Mouse (Mus musculus): Measurements from ENCODE around the gene Casp2. TPM values are rescaled to one million over a fixed set of nuclear protein-coding genes. Genes with fewer than 3 reads are reported as not detected.

The Casp2 gene
- polyA plus RNA-seq (2011; ENCODE audit: insufficient read length, low read depth, missing spikeins): 16.5 and 24.9 TPM in 2 replicates

- Histone ChIP-seq H3K4me3 (ENCODE audit: insufficient read depth, low read length) (peak within 1 kb of the TSS; percentile 86), H3K27ac (ENCODE audit: insufficient read depth, low read length) (peak within 1 kb of the TSS; percentile 28), H3K4me1 (ENCODE audit: control insufficient read depth, insufficient read depth, low read length) (no peaks in the 10 kb centered on the region)
- peak; percentile 89 for TF ChIP-seq CTCF (IDR thresholded peaks at IDR 0.05; ENCODE audit: borderline replicate concordance, insufficient read depth, low read length)
- TF ChIP-seq POLR2A (IDR thresholded peaks at IDR 0.05; ENCODE audit: low read depth, low read length): peak; percentile 71
Measured at GRCm38 (mm10) chr6:42264626-42265312, at the start of gene Casp2. Gene Casp2, plus strand, starts transcription at chr6:42264985.

- H3K4me1 ChIP-seq (ENCODE audit: control insufficient read depth, insufficient read depth, low read length): no peaks in the 10 kb centered on the region
- no peak within 1 kb of the TSS for H3K27ac ChIP-seq (ENCODE audit: insufficient read depth, low read length)
- TF ChIP-seq POLR2A (IDR thresholded peaks at IDR 0.05; ENCODE audit: low read depth, low read length) (no peak), CTCF (IDR thresholded peaks at IDR 0.05; ENCODE audit: borderline replicate concordance, insufficient read depth, low read length) (no peak)
- H3K4me3 ChIP-seq (ENCODE audit: insufficient read depth, low read length): no peak within 1 kb of the TSS
Measured at GRCm38 (mm10) chr6:42215028-42215427, 49.8 kb upstream of the Casp2 start, which contains the start of gene Tas2r144. Gene Tas2r144, plus strand, starts transcription at chr6:42215328.

DNA sequence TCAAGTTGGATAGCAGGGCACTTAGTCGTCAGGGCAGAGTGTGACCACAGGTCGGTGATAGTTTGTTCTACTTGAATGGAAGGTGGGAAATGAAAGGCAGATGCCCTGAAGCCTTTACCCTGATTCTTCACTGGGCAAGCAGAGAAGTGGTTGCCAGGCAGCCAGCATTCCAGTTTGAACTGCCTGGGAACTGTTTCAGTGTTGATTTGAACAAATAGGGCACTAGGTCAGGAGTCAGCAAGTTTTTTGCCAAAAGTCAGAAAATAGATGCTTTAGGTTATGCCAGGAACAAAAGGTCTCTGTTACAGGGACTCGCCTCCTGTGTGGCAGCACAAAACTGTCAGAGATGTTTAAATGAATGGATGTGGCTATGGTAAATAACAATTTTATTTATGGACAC, 42.5 kb upstream of the Casp2 start:
- Histone ChIP-seq H3K4me3 (ENCODE audit: insufficient read depth, low read length) (no peak overlapping the region), H3K4me1 (ENCODE audit: control insufficient read depth, insufficient read depth, low read length) (no peaks in the 10 kb centered on the region)

GRCm38 (mm10) chr6:42225046-42225445, 39.7 kb upstream of the Casp2 start:
- no peak for TF ChIP-seq POLR2A (IDR thresholded peaks at IDR 0.05; ENCODE audit: low read depth, low read length)
- TF ChIP-seq CTCF (IDR thresholded peaks at IDR 0.05; ENCODE audit: borderline replicate concordance, insufficient read depth, low read length): no peak

More for the DNA sequence above, 42.5 kb upstream of the Casp2 start:
- no peak for TF ChIP-seq CTCF (IDR thresholded peaks at IDR 0.05; ENCODE audit: borderline replicate concordance, insufficient read depth, low read length)
- no peak for TF ChIP-seq POLR2A (IDR thresholded peaks at IDR 0.05; ENCODE audit: low read depth, low read length)
- H3K27ac ChIP-seq (ENCODE audit: insufficient read depth, low read length): no peak overlapping the region

GRCm38 (mm10) chr6:42227240-42228101, 37.3 kb upstream of the Casp2 start:
- H3K4me3 ChIP-seq (ENCODE audit: insufficient read depth, low read length): no peak overlapping the region
- H3K27ac ChIP-seq (ENCODE audit: insufficient read depth, low read length): no peak overlapping the region
- H3K4me1 ChIP-seq (ENCODE audit: control insufficient read depth, insufficient read depth, low read length): peaks cover 4% of the 10 kb centered on the region
- no peak for TF ChIP-seq CTCF (IDR thresholded peaks at IDR 0.05; ENCODE audit: borderline replicate concordance, insufficient read depth, low read length)
- no peak for TF ChIP-seq POLR2A (IDR thresholded peaks at IDR 0.05; ENCODE audit: low read depth, low read length)

More at GRCm38 (mm10) chr6:42225046-42225445, 39.7 kb upstream of the Casp2 start:
- H3K4me1 ChIP-seq (ENCODE audit: control insufficient read depth, insufficient read depth, low read length): peaks cover 4% of the 10 kb centered on the region
- H3K4me3 ChIP-seq (ENCODE audit: insufficient read depth, low read length): no peak overlapping the region
- no peak overlapping the region for H3K27ac ChIP-seq (ENCODE audit: insufficient read depth, low read length)

GRCm38 (mm10) chr6:42229610-42230009, 35.2 kb upstream of the Casp2 start:
- peaks cover 4% of the 10 kb centered on the region for H3K4me1 ChIP-seq (ENCODE audit: control insufficient read depth, insufficient read depth, low read length)
- no peak overlapping the region for H3K4me3 ChIP-seq (ENCODE audit: insufficient read depth, low read length)
- H3K27ac ChIP-seq (ENCODE audit: insufficient read depth, low read length): no peak overlapping the region
- TF ChIP-seq POLR2A (IDR thresholded peaks at IDR 0.05; ENCODE audit: low read depth, low read length) (no peak), CTCF (IDR thresholded peaks at IDR 0.05; ENCODE audit: borderline replicate concordance, insufficient read depth, low read length) (no peak)

DNA sequence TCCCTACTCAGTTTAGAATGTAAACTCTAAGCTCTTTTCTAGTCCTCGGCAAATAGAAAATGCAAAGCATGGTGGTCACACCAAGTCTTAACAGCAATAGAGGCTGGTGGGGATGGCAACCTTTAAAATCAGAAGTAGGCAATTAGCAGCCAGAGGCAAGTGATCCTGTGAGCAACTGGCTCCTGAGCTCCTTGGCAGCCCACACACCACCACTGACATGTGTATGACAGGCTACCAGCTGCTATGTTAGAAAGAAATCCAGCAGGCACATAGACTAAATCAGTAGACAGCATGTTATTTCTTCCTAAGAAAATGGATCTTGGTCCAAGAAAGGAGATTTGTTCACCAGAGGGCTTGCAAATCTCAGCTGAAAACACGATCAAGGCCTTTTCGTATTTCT, 33.6 kb upstream of the Casp2 start:
- Histone ChIP-seq H3K4me1 (ENCODE audit: control insufficient read depth, insufficient read depth, low read length) (peaks cover 4% of the 10 kb centered on the region), H3K27ac (ENCODE audit: insufficient read depth, low read length) (no peak overlapping the region), H3K4me3 (ENCODE audit: insufficient read depth, low read length) (no peak overlapping the region)
- TF ChIP-seq CTCF (IDR thresholded peaks at IDR 0.05; ENCODE audit: borderline replicate concordance, insufficient read depth, low read length) (no peak), POLR2A (IDR thresholded peaks at IDR 0.05; ENCODE audit: low read depth, low read length) (no peak)

DNA sequence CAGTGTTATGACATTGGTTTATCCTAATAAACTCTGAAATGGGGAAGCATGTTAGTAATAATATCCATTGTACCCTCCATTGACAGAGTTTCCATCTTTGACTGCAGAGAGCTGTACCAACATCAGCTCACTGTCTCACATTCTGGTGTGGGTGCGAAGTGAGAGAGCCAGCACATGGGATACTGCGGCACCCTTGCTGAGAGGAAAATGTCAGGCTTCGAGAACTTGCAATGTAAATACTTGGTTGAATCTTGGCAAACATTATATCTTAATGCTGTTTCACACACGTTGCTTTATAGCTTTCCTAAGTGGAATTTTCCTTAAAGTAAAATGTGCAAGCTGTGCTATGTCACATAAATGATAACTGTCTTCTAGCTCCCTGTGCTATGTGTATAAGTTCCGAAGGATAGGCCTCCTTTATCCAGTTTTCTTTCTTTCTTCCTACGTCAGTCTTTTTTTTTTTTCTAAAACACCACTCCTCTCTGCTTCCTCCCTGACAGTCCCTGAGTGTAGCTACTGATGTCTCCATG, 27.4 kb upstream of the Casp2 start:
- Histone ChIP-seq H3K4me1 (ENCODE audit: control insufficient read depth, insufficient read depth, low read length) (no peaks in the 10 kb centered on the region), H3K27ac (ENCODE audit: insufficient read depth, low read length) (no peak overlapping the region), H3K4me3 (ENCODE audit: insufficient read depth, low read length) (no peak overlapping the region)
- TF ChIP-seq CTCF (IDR thresholded peaks at IDR 0.05; ENCODE audit: borderline replicate concordance, insufficient read depth, low read length) (no peak), POLR2A (IDR thresholded peaks at IDR 0.05; ENCODE audit: low read depth, low read length) (no peak)

GRCm38 (mm10) chr6:42241311-42242045, 23.3 kb upstream of the Casp2 start:
- TF ChIP-seq POLR2A (IDR thresholded peaks at IDR 0.05; ENCODE audit: low read depth, low read length) (no peak), CTCF (IDR thresholded peaks at IDR 0.05; ENCODE audit: borderline replicate concordance, insufficient read depth, low read length) (no peak)
- Histone ChIP-seq H3K27ac (ENCODE audit: insufficient read depth, low read length) (no peak overlapping the region), H3K4me1 (ENCODE audit: control insufficient read depth, insufficient read depth, low read length) (no peaks in the 10 kb centered on the region), H3K4me3 (ENCODE audit: insufficient read depth, low read length) (no peak overlapping the region)
